In the genomic region with DNA sequence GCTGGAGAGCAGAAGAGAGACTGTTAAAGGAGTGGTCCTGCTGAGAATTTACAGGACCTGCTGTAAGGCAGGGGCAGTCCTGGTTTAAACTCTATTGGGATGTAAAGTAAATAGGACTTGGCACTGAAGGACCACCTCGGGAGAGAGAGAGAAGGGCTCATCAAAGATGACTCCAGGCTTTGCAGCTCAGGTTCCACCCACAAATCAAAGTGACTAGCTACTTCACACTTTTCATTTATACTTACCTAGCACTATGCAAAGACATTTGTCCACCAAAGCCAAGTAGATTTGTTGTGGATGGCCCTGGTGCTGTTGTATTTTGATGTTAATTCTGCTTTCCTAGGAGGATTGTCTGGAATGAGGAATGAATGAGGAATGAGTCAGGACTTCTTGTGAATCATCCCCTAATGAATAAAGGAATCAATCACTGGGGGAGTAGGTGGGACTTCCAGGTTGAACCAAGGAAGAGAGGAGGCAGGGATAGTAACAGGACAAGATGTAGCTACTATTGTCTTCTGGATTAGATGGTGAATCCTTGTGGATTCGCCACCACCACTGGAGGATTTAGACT, we compare ENCODE assay signal across 23 mouse cellular contexts. TPM values are rescaled to one million over a fixed set of nuclear protein-coding genes. Genes with fewer than 3 reads are reported as not detected.
A peak's percentile ranks its signal among the peaks of the same experiment; 100 is the strongest.
DNase-seq lines count a peak whose midpoint lies in the region; ATAC-seq and TF ChIP-seq lines count a peak whose summit lies in the region.
"Had no signal": no experiment of that assay in that cellular context is flagged by ENCODE, and none has a peak within 500 bp of the region (broad histone marks: within the 10 kb centered on the region; RNA-seq: fewer than 3 reads in every experiment).

No protein-coding gene starts in this region.

- no peaks in the 10 kb centered on the region for H3K27me3 ChIP-seq in hindbrain, embryonic 11.5 days (ENCODE audit: control insufficient read depth, insufficient read depth, low read length)
- H3K27me3 ChIP-seq: CH12.LX; embryonic facial prominence, embryonic 13.5 days; forebrain, embryonic 13.5 days; heart, embryonic 12.5 days; hindbrain, embryonic 12.5 days had no signal

- no peak overlapping the region for H3K9ac ChIP-seq in ES-E14 (ENCODE audit: insufficient read depth, low read depth, low read length, poor library complexity, severe bottlenecking)
- H3K9ac ChIP-seq in hindbrain, embryonic 11.5 days (ENCODE audit: low read depth, low read length) = no peak overlapping the region
- H3K9ac ChIP-seq: embryonic facial prominence, embryonic 13.5 days; forebrain, embryonic 13.5 days; forebrain, postnatal 0 days; heart, embryonic 12.5 days; hindbrain, embryonic 12.5 days had no signal

- in situ Hi-C loops in ES-E14 (cut with MboI; ENCODE audit: low sequenced_read_pairs in 2 of 2, unreplicated experiment in 2 of 2) = loop anchor here in 1 of 2 experiments (25.0 kb wide), 1 partner anchor 478 kb away; the partner anchor contains the start of gene Lypd6b

- H3K36me3 ChIP-seq in ES-E14 (ENCODE audit: control insufficient read depth, insufficient read depth, low read length, poor library complexity, severe bottlenecking) = no peaks in the 10 kb centered on the region
- no peaks in the 10 kb centered on the region for H3K36me3 ChIP-seq in hindbrain, embryonic 11.5 days (ENCODE audit: control insufficient read depth, insufficient read depth, low read length)
- H3K36me3 ChIP-seq: embryonic facial prominence, embryonic 13.5 days; heart, embryonic 12.5 days; hindbrain, embryonic 12.5 days had no signal

- no peak overlapping the region for H3K4me3 ChIP-seq in ES-E14 (ENCODE audit: insufficient read depth in 1 of 2, low read depth in 1 of 2, low read length in 2 of 2, poor library complexity in 1 of 2, severe bottlenecking in 1 of 2)
- no peak overlapping the region for H3K4me3 ChIP-seq in hindbrain, embryonic 11.5 days (ENCODE audit: low read depth, low read length)
- H3K4me3 ChIP-seq: embryonic facial prominence, embryonic 13.5 days; forebrain, embryonic 13.5 days; gastrocnemius, adult 2 months; heart, embryonic 12.5 days; hindbrain, embryonic 12.5 days had no signal

- ATAC-seq in hindbrain, embryonic 11.5 days (ENCODE audit: low FRiP score) = no peak
- ATAC-seq: activated CD4-positive, CD25-positive, alpha-beta regulatory T cell, adult 4 months; forebrain, embryonic 13.5 days; forebrain, postnatal 0 days; hindbrain, postnatal 0 days had no signal

- peaks cover 2% of the 10 kb centered on the region in 2 experiments; a peak in 1 of 4 replicates for H3K4me1 ChIP-seq in ES-E14 (ENCODE audit: control insufficient read depth in 2 of 2, insufficient read depth in 2 of 2, low read length in 2 of 2, poor library complexity in 1 of 2)
- H3K4me1 ChIP-seq in hindbrain, embryonic 11.5 days (replicated peaks; ENCODE audit: control insufficient read depth, insufficient read depth, low read length) = no peaks in the 10 kb centered on the region
- H3K4me1 ChIP-seq: embryonic facial prominence, embryonic 13.5 days; forebrain, embryonic 13.5 days; heart, embryonic 12.5 days; hindbrain, embryonic 12.5 days had no signal

- H3K4me2 ChIP-seq in hindbrain, embryonic 11.5 days (replicated peaks; ENCODE audit: low read depth, low read length) = no peak overlapping the region
- H3K4me2 ChIP-seq: embryonic facial prominence, embryonic 13.5 days; forebrain, embryonic 13.5 days; heart, embryonic 12.5 days; hindbrain, embryonic 12.5 days had no signal

- H3K9me3 ChIP-seq in ES-E14 (ENCODE audit: control insufficient read depth, insufficient read depth, low read depth, low read length) = no peaks in the 10 kb centered on the region
- H3K9me3 ChIP-seq in hindbrain, embryonic 11.5 days (ENCODE audit: control insufficient read depth, low read length) = no peaks in the 10 kb centered on the region
- H3K9me3 ChIP-seq: embryonic facial prominence, embryonic 13.5 days; forebrain, embryonic 13.5 days; heart, embryonic 12.5 days; hindbrain, embryonic 12.5 days had no signal

- WGBS in hindbrain, embryonic 11.5 days = 21% methylated on average over 2 of the region's 2 CpGs

- peak; percentile 7 for DNase-seq in adrenal gland, adult 2 months
- DNase-seq in adrenal gland, postnatal 10 days = no peak
- peak; percentile 60 for DNase-seq in ES-E14 (ENCODE audit: low read depth, low spot score)
- DNase-seq in WW6 (ENCODE audit: low read depth, low spot score) = peak; percentile 61
- no peak for DNase-seq in ovary, adult 18-20 months (ENCODE audit: low spot score)
- DNase-seq in cerebellum, postnatal 14 days = no peak
- no peak for DNase-seq in hindbrain, embryonic 11.5 days (ENCODE audit: low spot score)
- DNase-seq: adrenal gland, adult 8-10 months; cerebellum, adult 11-12 months; cerebellum, adult 9-10 months; cerebellum, postnatal 36 days; forebrain, postnatal 0 days; gastrocnemius, adult 2 months; gastrocnemius, postnatal 25 days; heart, postnatal 36 days; kidney, adult 11 months had no signal

- no peak overlapping the region; the same call in 1 of the 2 replicates for H3K27ac ChIP-seq in ES-E14 (ENCODE audit: insufficient read depth, low read depth, low read length, poor library complexity, severe bottlenecking)
- no peak overlapping the region for H3K27ac ChIP-seq in hindbrain, embryonic 11.5 days (ENCODE audit: low read depth, low read length)
- H3K27ac ChIP-seq: embryonic facial prominence, embryonic 13.5 days; forebrain, embryonic 13.5 days; gastrocnemius, adult 2 months; hindbrain, embryonic 12.5 days; hindbrain, postnatal 0 days had no signal

TF ChIP-seq in ES-E14, 5 proteins besides CTCF, POLR2A, EP300 and RAD21:
- no peak for TF ChIP-seq ZC3H11A (IDR thresholded peaks at IDR 0.05; ENCODE audit: borderline replicate concordance, low read depth, low read length)
- TF ChIP-seq HCFC1 (IDR thresholded peaks at IDR 0.05; ENCODE audit: borderline replicate concordance, insufficient read depth, low read length) = no peak
- TF ChIP-seq CHD2 (IDR thresholded peaks at IDR 0.05; ENCODE audit: low read depth, low read length) = no peak
- no peak for TF ChIP-seq ZNF384 (IDR thresholded peaks at IDR 0.05; ENCODE audit: low read depth, low read length)
- no peak for TF ChIP-seq MAFK (IDR thresholded peaks at IDR 0.05; ENCODE audit: insufficient read depth, low read depth, low read length)

RNA-seq across cellular contexts. Expression of gene Mmadhc, which starts 31.3 kb away (rescaled TPM):
- 100 to 1,000 TPM in 1 of 2 experiments, 10 to 100 TPM in 1; 83.7 to 122 TPM for total RNA-seq in adrenal gland, adult 2 months (2021)
- 56.7 and 59.0 TPM in 2 replicates for polyA plus RNA-seq in adrenal gland, adult 2 months (2012; rRNA removed)
- total RNA-seq in adrenal gland, postnatal 10 days (2021) = 100 to 1,000 TPM; 121 to 128 TPM
- 47.1 and 57.5 TPM in 2 replicates for total RNA-seq in ES-E14 (2012; rRNA removed)
- 179 and 184 TPM in 2 replicates for polyA plus RNA-seq in hindbrain, embryonic 11.5 days (2014; fragmentation: Nextera tagmentation; extraction: Ambion mirVana)

Comparison
In these comparisons a context has a peak if more than half of its experiments do, and no peak if none do; other contexts are left out.
1. DNase-seq: peak in adrenal gland, adult 2 months (single experiment), ES-E14 (single experiment) and WW6 (single experiment); none in adrenal gland, postnatal 10 days (single experiment), ovary, adult 18-20 months (single experiment), cerebellum, postnatal 14 days (0 of 2) and hindbrain, embryonic 11.5 days (single experiment).